Mouse (Mus musculus) bone marrow, adult 2 months (tissue): ENCODE measurements at regions not wholly inside any gene's neighbourhood (a gene's known extent, or its start where the extent isn't known, plus 50 kb on each side); places are given as distances from the start of the nearest gene placed in this dataset.

Experiments
- CTCF ChIP-seq: fragments of 200-500 bp; IDR thresholded peaks from 2 replicates; pipeline ENCODE4 v1.5.1; 2011; ENCODE audit warnings: low read length, control low read depth; ENCODE audit not compliant: control insufficient read depth, insufficient read depth
- POLR2A ChIP-seq: fragments of 200-500 bp; IDR thresholded peaks from 2 replicates; pipeline ENCODE4 v1.6.1; 2011; ENCODE audit warnings: low read depth, mild to moderate bottlenecking, control low read depth, low read length, borderline replicate concordance; ENCODE audit not compliant: control insufficient read depth

DNA sequence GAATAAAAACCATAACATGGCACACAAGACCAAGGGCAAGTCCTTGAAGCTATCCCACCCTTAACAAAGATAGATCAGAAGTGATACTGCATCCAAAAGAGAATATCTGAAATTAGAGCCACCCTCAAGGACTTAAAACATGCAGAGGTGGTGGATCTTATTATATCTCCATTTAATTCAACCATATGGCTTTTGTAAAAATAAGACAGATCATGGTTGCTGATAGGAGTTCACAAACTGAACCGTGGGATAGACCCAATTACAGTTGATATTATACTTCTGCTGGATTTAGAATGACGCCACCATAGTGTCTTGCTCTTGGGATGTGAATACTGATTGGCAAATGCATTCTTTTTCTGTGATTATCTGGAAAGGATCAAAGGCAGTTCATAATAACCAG, 84.5 kb upstream of the F13a1 start:
- TF ChIP-seq CTCF (no peak), POLR2A (no peak)
